Mouse (Mus musculus) testis, postnatal 14 days (tissue): ENCODE data around the gene Mif4gd.

Experiments used
- DNase-seq: peaks from one replicate; pipeline ENCODE4 v3.0.0; 2021; ENCODE audit warnings: low spot score

Mif4gd gene

GRCm38 (mm10) chr11:115564961-115565360 is 47.8 kb downstream of the Mif4gd start:
- no peak for DNase-seq

GRCm38 (mm10) chr11:115564064-115564809 is 48.5 kb downstream of the Mif4gd start, which contains the start of gene Nup85:
Gene Nup85 (plus strand): TSS chr11:115564434.
- DNase-seq, result peak; percentile 97

- DNase-seq, result no peak
Measured at GRCm38 (mm10) chr11:115563406-115563805, 49.4 kb downstream of the Mif4gd start.
